Mouse (Mus musculus): ENCODE results near the gene Ttc8. TPM values are rescaled to one million over a fixed set of nuclear protein-coding genes. Genes with fewer than 3 reads are reported as not detected.

Ttc8 gene
- polyA plus RNA-seq, 1 experiment from 2014 or later, result 36.0 TPM

DNA sequence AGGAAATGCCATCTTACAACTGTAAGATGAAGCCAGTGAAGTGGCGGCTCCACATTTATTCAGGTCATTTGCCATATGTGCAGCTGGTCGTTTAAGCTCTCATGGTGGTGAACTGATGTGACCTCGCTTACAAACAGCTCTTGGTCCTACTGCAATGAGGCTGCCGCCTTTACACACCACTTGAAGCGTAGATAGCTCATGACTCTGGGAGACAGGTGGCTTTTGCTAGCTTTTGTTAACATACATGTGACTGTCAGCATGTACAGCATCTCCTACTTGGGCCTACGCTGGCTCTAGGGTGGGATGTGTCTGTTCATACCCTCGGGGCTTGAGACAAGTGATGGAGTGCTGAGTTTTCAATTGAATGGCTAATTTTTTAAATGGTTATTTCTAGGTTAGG lies 40.6 kb downstream of the Ttc8 start:
- Histone ChIP-seq H3K9ac (replicated peaks; ENCODE audit: low read depth, low read length) (no peak overlapping the region), H3K9me3 (ENCODE audit: control insufficient read depth, low read length) (no peaks in the 10 kb centered on the region), H3K27ac (ENCODE audit: low read depth, low read length) (no peak overlapping the region), H3K36me3 (ENCODE audit: control insufficient read depth, insufficient read depth, low read length) (0 out of 2 replicates have a peak, but pooled peaks cover 6% of the 10 kb centered on the region), H3K4me2 (ENCODE audit: low read depth, low read length) (no peak overlapping the region), H3K4me3 (ENCODE audit: low read depth, low read length) (no peak overlapping the region), H3K4me1 (ENCODE audit: control insufficient read depth, insufficient read depth, low read length) (no peaks in the 10 kb centered on the region), H3K27me3 (ENCODE audit: control insufficient read depth, insufficient read depth, low read length) (no peaks in the 10 kb centered on the region)
- WGBS, result 63% methylated on average over 7 of the region's 7 CpGs
- ATAC-seq (ENCODE audit: low read depth), result no peak

DNA sequence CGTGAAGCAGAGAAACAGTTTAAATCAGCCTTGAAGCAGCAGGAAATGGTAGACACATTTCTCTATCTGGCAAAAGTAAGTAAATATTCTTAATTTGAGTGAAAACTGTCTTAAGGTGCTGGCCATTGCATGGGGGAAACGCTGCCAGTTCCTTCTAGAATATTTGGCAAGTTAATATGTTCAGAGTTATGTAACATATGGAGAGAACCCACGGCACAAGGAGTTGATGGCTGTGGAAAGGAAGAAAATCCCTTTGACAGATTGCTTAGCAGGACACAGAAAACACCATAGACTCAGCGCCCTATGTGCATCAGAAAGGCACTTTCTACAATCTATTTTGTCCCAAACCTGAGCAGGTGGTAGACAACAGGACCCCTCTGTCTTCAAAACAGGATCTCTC lies 41.0 kb downstream of the Ttc8 start:
- ATAC-seq (ENCODE audit: low read depth), result no peak
- H3K27me3 ChIP-seq (ENCODE audit: control insufficient read depth, insufficient read depth, low read length), result no peaks in the 10 kb centered on the region
- no peak overlapping the region for H3K9ac ChIP-seq (replicated peaks; ENCODE audit: low read depth, low read length)
- no peaks in the 10 kb centered on the region for H3K9me3 ChIP-seq (ENCODE audit: control insufficient read depth, low read length)
- 0 out of 2 replicates have a peak, but pooled peaks cover 6% of the 10 kb centered on the region for H3K36me3 ChIP-seq (ENCODE audit: control insufficient read depth, insufficient read depth, low read length)
- H3K4me3 ChIP-seq (ENCODE audit: low read depth, low read length), result no peak overlapping the region
- 73% methylated on average over 4 of the region's 4 CpGs for WGBS
- no peak overlapping the region for H3K27ac ChIP-seq (ENCODE audit: low read depth, low read length)
- H3K4me2 ChIP-seq (ENCODE audit: low read depth, low read length), result no peak overlapping the region
- no peaks in the 10 kb centered on the region for H3K4me1 ChIP-seq (ENCODE audit: control insufficient read depth, insufficient read depth, low read length)

DNA sequence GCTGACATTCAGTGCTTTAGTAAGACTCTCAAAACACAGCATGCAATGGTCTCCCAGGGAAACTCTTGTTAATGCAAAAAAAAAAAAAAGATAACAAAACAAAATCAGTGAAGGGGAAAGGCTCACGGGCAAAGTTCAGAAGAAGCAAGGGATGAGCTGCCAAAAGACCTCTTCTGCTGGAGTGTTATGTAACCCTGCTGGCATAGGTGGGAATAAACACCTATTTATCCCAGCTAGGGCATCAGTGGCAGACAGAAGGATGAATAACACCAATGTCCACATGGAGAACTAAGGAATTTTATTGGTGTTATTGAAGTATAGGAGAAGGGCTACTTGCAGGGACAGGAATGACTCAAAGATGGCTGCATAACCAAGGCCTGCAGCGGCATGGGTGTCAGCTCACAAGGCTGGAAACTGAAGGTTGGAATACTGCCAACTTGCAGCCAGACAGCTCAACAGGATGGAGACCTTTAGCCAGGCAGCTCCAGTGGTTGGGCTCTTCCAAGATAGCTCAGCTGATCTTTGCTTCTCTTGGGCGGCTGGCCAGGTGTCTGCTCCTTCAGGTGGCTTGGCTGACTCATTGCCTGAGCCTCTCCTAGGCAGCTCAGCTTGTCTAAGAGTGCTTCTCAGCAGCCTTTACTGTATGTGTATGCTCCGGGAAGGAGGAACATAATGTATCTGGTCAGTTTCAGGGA lies 45.2 kb downstream of the Ttc8 start:
- no peak for ATAC-seq (ENCODE audit: low read depth)

DNA sequence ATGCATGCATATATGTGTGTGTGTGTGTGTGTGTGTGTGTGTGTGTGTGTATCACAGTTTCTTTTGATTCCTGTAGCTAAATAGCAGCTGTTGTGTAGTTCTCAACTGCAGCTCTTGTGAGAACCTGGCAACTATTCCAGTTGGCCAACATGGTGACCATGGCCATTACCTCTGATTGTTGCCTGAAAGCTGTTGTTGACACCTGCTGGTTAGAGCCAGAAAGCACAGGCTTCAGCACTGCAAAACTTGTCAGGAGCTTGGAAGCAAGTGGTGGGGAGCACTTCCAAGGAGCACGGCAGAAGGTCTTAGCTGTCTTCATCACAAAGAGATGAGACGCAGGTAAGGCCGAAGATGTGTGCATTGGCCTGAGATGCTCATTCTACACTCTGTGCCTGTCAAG lies 51.9 kb downstream of the Ttc8 start:
- H3K27me3 ChIP-seq (ENCODE audit: control insufficient read depth, insufficient read depth, low read length), result no peaks in the 10 kb centered on the region
- 100% methylated on average over 3 of the region's 3 CpGs for WGBS
- H3K4me2 ChIP-seq (ENCODE audit: low read depth, low read length), result no peak overlapping the region
- H3K27ac ChIP-seq (ENCODE audit: low read depth, low read length), result no peak overlapping the region
- no peak for ATAC-seq (ENCODE audit: low read depth)
- no peaks in the 10 kb centered on the region for H3K4me1 ChIP-seq (ENCODE audit: control insufficient read depth, insufficient read depth, low read length)
- H3K4me3 ChIP-seq (ENCODE audit: low read depth, low read length), result no peak overlapping the region
- no peak overlapping the region for H3K9ac ChIP-seq (replicated peaks; ENCODE audit: low read depth, low read length)
- H3K36me3 ChIP-seq (ENCODE audit: control insufficient read depth, insufficient read depth, low read length), result peaks cover 7% of the 10 kb centered on the region; the same call in 1 of the 2 replicates
- H3K9me3 ChIP-seq (ENCODE audit: control insufficient read depth, low read length), result no peaks in the 10 kb centered on the region

More for the DNA sequence above, 45.2 kb downstream of the Ttc8 start:
- H3K27me3 ChIP-seq (ENCODE audit: control insufficient read depth, insufficient read depth, low read length), result no peaks in the 10 kb centered on the region
- H3K9me3 ChIP-seq (ENCODE audit: control insufficient read depth, low read length), result no peaks in the 10 kb centered on the region
- no peak overlapping the region for H3K4me2 ChIP-seq (ENCODE audit: low read depth, low read length)
- H3K36me3 ChIP-seq (ENCODE audit: control insufficient read depth, insufficient read depth, low read length), result 0 out of 2 replicates have a peak, but pooled peaks cover 6% of the 10 kb centered on the region
- no peak overlapping the region for H3K9ac ChIP-seq (replicated peaks; ENCODE audit: low read depth, low read length)
- no peaks in the 10 kb centered on the region for H3K4me1 ChIP-seq (ENCODE audit: control insufficient read depth, insufficient read depth, low read length)
- no peak overlapping the region for H3K4me3 ChIP-seq (ENCODE audit: low read depth, low read length)
- 65% methylated on average over 4 of the region's 4 CpGs for WGBS
- no peak overlapping the region for H3K27ac ChIP-seq (ENCODE audit: low read depth, low read length)

DNA sequence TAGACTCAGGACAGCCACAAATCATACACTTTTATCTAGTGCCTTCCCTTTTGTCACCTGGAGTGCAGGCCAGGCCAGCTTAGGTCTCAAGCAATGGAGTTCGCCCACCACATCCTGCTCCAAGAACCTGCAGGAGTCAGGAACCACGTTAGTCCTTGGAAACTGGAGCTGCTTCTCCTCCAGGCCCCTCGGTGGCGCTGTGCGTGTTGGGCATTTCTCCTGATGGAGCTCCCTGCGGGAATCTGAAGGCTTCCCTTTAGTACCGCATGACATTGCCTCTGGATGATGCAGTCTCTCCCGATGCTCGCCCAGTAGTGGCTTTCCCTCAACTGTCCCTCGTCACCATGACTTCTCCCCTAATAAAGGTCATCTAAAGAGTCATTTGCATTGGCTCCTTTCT lies 53.1 kb downstream of the Ttc8 start:
- H3K4me3 ChIP-seq (ENCODE audit: low read depth, low read length), result no peak overlapping the region
- ATAC-seq (ENCODE audit: low read depth), result no peak
- H3K4me2 ChIP-seq (ENCODE audit: low read depth, low read length), result no peak overlapping the region
- H3K9me3 ChIP-seq (ENCODE audit: control insufficient read depth, low read length), result no peaks in the 10 kb centered on the region
- H3K27ac ChIP-seq (ENCODE audit: low read depth, low read length), result no peak overlapping the region
- WGBS, result 78% methylated on average over 10 of the region's 10 CpGs
- no peaks in the 10 kb centered on the region for H3K27me3 ChIP-seq (ENCODE audit: control insufficient read depth, insufficient read depth, low read length)
- no peak overlapping the region for H3K9ac ChIP-seq (replicated peaks; ENCODE audit: low read depth, low read length)
- H3K36me3 ChIP-seq (ENCODE audit: control insufficient read depth, insufficient read depth, low read length), result peaks cover 9% of the 10 kb centered on the region; the same call in 1 of the 2 replicates
- H3K4me1 ChIP-seq (ENCODE audit: control insufficient read depth, insufficient read depth, low read length), result no peaks in the 10 kb centered on the region

DNA sequence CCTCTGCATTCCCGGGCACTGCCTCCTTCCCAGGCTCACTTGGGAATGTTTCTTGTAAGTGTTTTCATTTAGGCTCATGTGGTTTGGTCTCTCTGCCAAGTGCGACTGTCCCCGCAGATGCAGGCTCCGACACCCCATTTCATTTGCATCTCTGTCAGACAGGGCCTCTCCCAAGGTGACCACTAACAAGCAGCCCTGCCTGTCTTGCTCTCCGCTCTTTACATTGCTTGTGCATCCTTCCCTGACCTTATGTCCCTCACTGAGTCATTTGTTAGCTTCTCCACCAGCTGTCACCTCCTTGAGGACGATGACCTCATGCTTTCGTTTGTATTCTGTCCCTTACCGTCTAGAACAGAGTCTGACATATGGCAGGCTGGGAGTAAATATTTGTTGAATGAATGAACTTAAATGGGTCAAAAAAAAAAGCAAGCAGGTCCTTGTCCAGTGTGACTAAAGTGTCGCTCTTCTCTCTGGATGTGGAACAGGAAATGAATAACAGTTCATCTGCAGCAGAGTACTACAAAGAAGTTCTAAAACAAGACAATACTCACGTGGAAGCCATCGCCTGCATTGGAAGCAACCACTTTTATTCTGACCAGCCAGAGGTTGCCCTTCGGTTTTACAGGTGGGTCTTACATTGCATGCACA lies 53.9 kb downstream of the Ttc8 start:
- no peak overlapping the region for H3K27ac ChIP-seq (ENCODE audit: low read depth, low read length)
- WGBS, result 38% methylated on average over 12 of the region's 12 CpGs
- ATAC-seq (ENCODE audit: low read depth), result no peak

DNA sequence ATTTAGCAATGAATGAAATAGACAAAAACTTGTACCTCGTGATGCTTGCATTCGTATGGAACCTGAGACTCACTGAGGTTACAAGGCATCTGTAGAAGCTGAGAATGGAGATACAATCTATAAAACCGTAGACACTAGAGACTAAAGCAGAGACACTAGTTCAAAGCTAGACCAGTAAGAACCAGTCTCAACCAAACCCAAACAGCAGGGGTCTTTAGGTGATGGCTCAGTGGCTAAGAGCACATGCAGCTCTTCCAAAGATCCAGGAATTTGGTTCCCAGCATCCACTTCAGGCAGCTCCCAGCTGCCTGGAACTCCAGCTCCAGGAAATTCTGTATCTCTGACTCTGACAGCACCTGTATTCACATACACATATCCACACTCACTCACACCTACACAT lies 60.7 kb downstream of the Ttc8 start:
- Histone ChIP-seq H3K9ac (replicated peaks; ENCODE audit: low read depth, low read length) (no peak overlapping the region), H3K4me3 (ENCODE audit: low read depth, low read length) (no peak overlapping the region), H3K27me3 (ENCODE audit: control insufficient read depth, insufficient read depth, low read length) (no peaks in the 10 kb centered on the region), H3K4me1 (ENCODE audit: control insufficient read depth, insufficient read depth, low read length) (no peaks in the 10 kb centered on the region), H3K9me3 (ENCODE audit: control insufficient read depth, low read length) (no peaks in the 10 kb centered on the region), H3K36me3 (ENCODE audit: control insufficient read depth, insufficient read depth, low read length) (peaks cover 12% of the 10 kb centered on the region), H3K27ac (ENCODE audit: low read depth, low read length) (no peak overlapping the region), H3K4me2 (ENCODE audit: low read depth, low read length) (no peak overlapping the region)
- no peak for ATAC-seq (ENCODE audit: low read depth)
- 99% methylated on average over 3 of the region's 3 CpGs for WGBS

More for the DNA sequence above, 53.9 kb downstream of the Ttc8 start:
- H3K27me3 ChIP-seq (ENCODE audit: control insufficient read depth, insufficient read depth, low read length), result no peaks in the 10 kb centered on the region
- H3K4me3 ChIP-seq (ENCODE audit: low read depth, low read length), result no peak overlapping the region
- no peak overlapping the region for H3K9ac ChIP-seq (replicated peaks; ENCODE audit: low read depth, low read length)
- H3K36me3 ChIP-seq (ENCODE audit: control insufficient read depth, insufficient read depth, low read length), result peaks cover 9% of the 10 kb centered on the region; the same call in 1 of the 2 replicates
- H3K4me1 ChIP-seq (ENCODE audit: control insufficient read depth, insufficient read depth, low read length), result no peaks in the 10 kb centered on the region
- no peak overlapping the region for H3K4me2 ChIP-seq (ENCODE audit: low read depth, low read length)
- no peaks in the 10 kb centered on the region for H3K9me3 ChIP-seq (ENCODE audit: control insufficient read depth, low read length)

DNA sequence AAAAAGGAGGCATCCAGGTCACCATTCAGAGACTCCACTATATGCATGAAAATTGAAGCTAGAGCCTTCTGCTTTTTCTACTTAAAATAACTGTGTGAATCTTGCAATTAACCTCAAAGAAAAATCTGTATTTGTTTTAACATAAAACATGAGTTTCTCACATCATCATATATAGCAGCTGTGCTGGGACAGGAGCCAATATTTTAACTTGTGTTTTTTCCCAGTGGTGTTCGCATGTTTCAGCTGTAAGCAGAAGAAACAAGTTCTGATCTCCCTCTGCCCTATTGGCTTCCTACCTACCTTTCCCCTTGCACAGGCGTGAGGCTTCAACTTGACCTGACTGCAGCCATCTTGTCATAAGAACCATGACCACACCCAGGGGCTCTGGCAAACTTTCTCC lies 64.4 kb downstream of the Ttc8 start:
- Histone ChIP-seq H3K27ac (ENCODE audit: low read depth, low read length) (no peak overlapping the region), H3K9ac (replicated peaks; ENCODE audit: low read depth, low read length) (no peak overlapping the region), H3K36me3 (ENCODE audit: control insufficient read depth, insufficient read depth, low read length) (peaks cover 3% of the 10 kb centered on the region), H3K9me3 (ENCODE audit: control insufficient read depth, low read length) (no peaks in the 10 kb centered on the region), H3K4me2 (ENCODE audit: low read depth, low read length) (no peak overlapping the region), H3K4me3 (ENCODE audit: low read depth, low read length) (no peak overlapping the region), H3K4me1 (ENCODE audit: control insufficient read depth, insufficient read depth, low read length) (no peaks in the 10 kb centered on the region), H3K27me3 (ENCODE audit: control insufficient read depth, insufficient read depth, low read length) (no peaks in the 10 kb centered on the region)
- WGBS, result 92% methylated on average over 2 of the region's 2 CpGs
- ATAC-seq (ENCODE audit: low read depth), result no peak

DNA sequence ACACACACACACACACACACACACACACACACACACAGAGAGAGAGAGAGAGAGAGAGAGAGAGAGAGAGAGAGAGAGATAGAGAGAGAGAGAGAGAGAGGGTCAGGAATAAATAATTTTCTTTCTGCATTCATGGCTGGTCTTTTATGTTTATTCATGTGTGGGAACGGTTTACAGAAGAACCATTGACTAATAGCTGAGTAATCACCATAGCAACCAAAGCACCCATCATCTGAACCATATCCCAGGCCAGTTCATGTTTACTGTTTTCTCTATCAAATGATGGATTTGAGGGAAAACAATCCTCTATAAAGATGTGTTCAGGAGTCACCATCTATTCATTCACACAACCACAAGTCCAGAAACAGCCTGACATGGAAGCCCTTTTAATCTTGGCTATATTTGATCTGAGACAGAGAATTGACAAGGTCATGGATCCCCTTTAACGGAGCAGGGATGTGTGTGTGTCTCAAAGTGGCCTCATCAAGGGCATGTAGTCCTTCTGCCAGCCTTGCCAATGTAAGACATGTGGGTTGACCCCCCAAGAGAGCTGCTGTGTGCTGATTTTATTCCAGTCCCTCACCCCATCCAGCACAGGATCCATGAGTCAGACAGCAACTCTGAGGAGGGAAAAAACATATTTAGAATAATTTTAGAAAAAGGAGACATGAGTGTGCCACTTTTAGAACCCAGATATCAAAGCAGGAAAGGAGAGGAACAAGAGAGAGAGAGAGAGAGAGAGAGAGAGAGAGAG lies 70.9 kb downstream of the Ttc8 start:
- no peak for ATAC-seq (ENCODE audit: low read depth)
- H3K4me3 ChIP-seq (ENCODE audit: low read depth, low read length), result no peak overlapping the region
- H3K9ac ChIP-seq (replicated peaks; ENCODE audit: low read depth, low read length), result no peak overlapping the region
- no peaks in the 10 kb centered on the region for H3K4me1 ChIP-seq (ENCODE audit: control insufficient read depth, insufficient read depth, low read length)
- 33% methylated on average over 2 of the region's 2 CpGs for WGBS
- no peak overlapping the region for H3K27ac ChIP-seq (ENCODE audit: low read depth, low read length)
- H3K9me3 ChIP-seq (ENCODE audit: control insufficient read depth, low read length), result no peaks in the 10 kb centered on the region
- no peaks in the 10 kb centered on the region for H3K36me3 ChIP-seq (ENCODE audit: control insufficient read depth, insufficient read depth, low read length)
- no peaks in the 10 kb centered on the region for H3K27me3 ChIP-seq (ENCODE audit: control insufficient read depth, insufficient read depth, low read length)
- no peak overlapping the region for H3K4me2 ChIP-seq (ENCODE audit: low read depth, low read length)

Data from neural tube, embryonic 14.5 days (tissue).